Mouse (Mus musculus) lung, postnatal 0 days (tissue): ENCODE measurements around the gene Sgta. TPM values are rescaled to one million over a fixed set of nuclear protein-coding genes. Genes with fewer than 3 reads are reported as not detected.
A peak's percentile ranks its signal among the peaks of the same experiment; 100 is the strongest.

Experiments
- ATAC-seq: fragments of 200-750 bp; cut with Nextera tagmentation; 2 replicates; pipeline ENCODE4 v1.8.0; 2017; ENCODE audit warnings: moderate library complexity
- DNase-seq: peaks from one replicate; pipeline ENCODE4 v3.0.0-alpha.2; 2016; ENCODE audit warnings: low spot score
- H3K27ac ChIP-seq: fragments of 300-500 bp; sonication (generic); 2 replicates; pipeline ENCODE4 v1.5.1; 2014; ENCODE audit warnings: antibody characterized with exemption, mild to moderate bottlenecking, low read length, mixed read lengths
- H3K27me3 ChIP-seq: fragments of 300-500 bp; sonication (generic); replicated peaks from 2 replicates; pipeline ENCODE4 v1.6.1; 2014; ENCODE audit warnings: low read length, mixed read lengths; ENCODE audit not compliant: insufficient read depth
- H3K36me3 ChIP-seq: fragments of 300-500 bp; sonication (generic); 2 replicates; pipeline ENCODE4 v1.6.1; 2014; ENCODE audit warnings: low read length, mixed read lengths; ENCODE audit not compliant: insufficient read depth
- H3K4me1 ChIP-seq: fragments of 300-500 bp; sonication (generic); 2 replicates; pipeline ENCODE4 v1.6.1; 2014; ENCODE audit warnings: antibody characterized with exemption, low read depth, low read length, mixed read lengths; ENCODE audit not compliant: insufficient read depth
- H3K4me2 ChIP-seq: fragments of 300-500 bp; sonication (generic); replicated peaks from 2 replicates; pipeline ENCODE4 v1.6.1; 2014; ENCODE audit warnings: low read depth, mild to moderate bottlenecking, low read length, moderate library complexity, mixed read lengths
- H3K4me3 ChIP-seq: fragments of 300-500 bp; sonication (generic); 2 replicates; pipeline ENCODE4 v1.5.1; 2014; ENCODE audit warnings: low read depth, low read length
- H3K9ac ChIP-seq: fragments of 300-500 bp; sonication (generic); replicated peaks from 2 replicates; pipeline ENCODE4 v1.6.1; 2014; ENCODE audit warnings: low read depth, mild to moderate bottlenecking
- H3K9me3 ChIP-seq: fragments of 300-500 bp; sonication (generic); 2 replicates; pipeline ENCODE4 v1.6.1; 2016; ENCODE audit warnings: low read length, mixed read lengths
- CTCF ChIP-seq: IDR thresholded peaks from 2 replicates; pipeline ENCODE4 v1.5.1; 2016; ENCODE audit warnings: antibody characterized with exemption, mild to moderate bottlenecking
- EP300 ChIP-seq: IDR thresholded peaks from 2 replicates; pipeline ENCODE4 v1.6.1; 2016; ENCODE audit warnings: antibody characterized with exemption, mild to moderate bottlenecking, control low read depth
- WGBS: fragments of 180-500 bp; shearing (Covaris S2); extraction: QIAGEN DNeasy Blood & Tissue Kit; methylation state at CpG from one replicate; pipeline ENCODE4 v1.1.7; 2014; 5-methylcytosine and 5-hydroxymethylcytosine counted together
- polyA plus RNA-seq: library from polyadenylated mRNA; unstranded; fragments of >200 nt; fragmentation: Nextera tagmentation; extraction: Ambion mirVana; gene quantifications from 2 replicates; pipeline ENCODE4 v1.2.1, GENCODE M21; 2015

Sgta gene
- polyA plus RNA-seq, 1 experiment from 2014 or later, result 102 TPM

GRCm38 (mm10) chr10:81025047-81025621 is 34.8 kb downstream of the Sgta start:
- TF ChIP-seq CTCF (no peak), EP300 (no peak)
- Histone ChIP-seq H3K9ac (no peak overlapping the region), H3K4me1 (no peaks in the 10 kb centered on the region), H3K27me3 (peaks cover 3% of the 10 kb centered on the region; the same call in 1 of the 2 replicates), H3K27ac (no peak overlapping the region), H3K4me3 (no peak overlapping the region), H3K36me3 (0 out of 2 replicates have a peak, but pooled peaks cover 2% of the 10 kb centered on the region), H3K9me3 (no peaks in the 10 kb centered on the region), H3K4me2 (peak overlapping the region; percentile 42; the same call in 1 of the 2 replicates)
- 3% methylated on average over 34 of the region's 43 CpGs for WGBS
- no peak for DNase-seq
- ATAC-seq, result peak; percentile 35; the same call in 1 of the 2 replicates

GRCm38 (mm10) chr10:81024346-81024937 is 35.5 kb downstream of the Sgta start:
- Histone ChIP-seq H3K36me3 (no peaks in the 10 kb centered on the region), H3K27ac (no peak overlapping the region), H3K4me1 (no peaks in the 10 kb centered on the region), H3K27me3 (peaks cover 3% of the 10 kb centered on the region; the same call in 1 of the 2 replicates), H3K9ac (no peak overlapping the region), H3K4me2 (no peak overlapping the region), H3K9me3 (no peaks in the 10 kb centered on the region), H3K4me3 (no peak overlapping the region)
- TF ChIP-seq EP300, result no peak
- TF ChIP-seq CTCF, result no peak
- no peak for DNase-seq
- WGBS, result 55% methylated on average over 5 of the region's 5 CpGs
- ATAC-seq, result no peak

GRCm38 (mm10) chr10:81022744-81023143 is 37.2 kb downstream of the Sgta start:
- Histone ChIP-seq H3K27ac (no peak overlapping the region), H3K27me3 (peaks cover 3% of the 10 kb centered on the region; the same call in 1 of the 2 replicates), H3K4me3 (no peak overlapping the region), H3K9ac (no peak overlapping the region), H3K36me3 (no peaks in the 10 kb centered on the region), H3K9me3 (no peaks in the 10 kb centered on the region), H3K4me1 (no peaks in the 10 kb centered on the region), H3K4me2 (no peak overlapping the region)
- 67% methylated on average over 8 of the region's 8 CpGs for WGBS
- TF ChIP-seq EP300, result no peak
- TF ChIP-seq CTCF, result peak; percentile 36; the same call in 1 of the 2 replicates
- ATAC-seq (no peak), DNase-seq (no peak)

- Histone ChIP-seq H3K4me1 (no peaks in the 10 kb centered on the region), H3K9ac (no peak overlapping the region), H3K27me3 (peaks cover 3% of the 10 kb centered on the region; the same call in 1 of the 2 replicates), H3K27ac (no peak overlapping the region), H3K36me3 (no peaks in the 10 kb centered on the region), H3K4me2 (no peak overlapping the region), H3K4me3 (no peak overlapping the region), H3K9me3 (no peaks in the 10 kb centered on the region)
- no peak for TF ChIP-seq CTCF
- no peak for TF ChIP-seq EP300
- ATAC-seq, result no peak
- 9% methylated on average over 20 of the region's 26 CpGs for WGBS
- no peak for DNase-seq
These were observed 38.4 kb downstream of the Sgta start for GRCm38 (mm10) chr10:81021547-81022110.

- Histone ChIP-seq H3K27ac (no peak overlapping the region), H3K27me3 (peaks cover 1% of the 10 kb centered on the region; the same call in 1 of the 2 replicates), H3K9me3 (no peaks in the 10 kb centered on the region), H3K9ac (no peak overlapping the region), H3K4me3 (no peak overlapping the region), H3K36me3 (no peaks in the 10 kb centered on the region), H3K4me2 (no peak overlapping the region), H3K4me1 (no peaks in the 10 kb centered on the region)
- DNase-seq (no peak), ATAC-seq (no peak)
- TF ChIP-seq CTCF, result no peak
- no peak for TF ChIP-seq EP300
- 30% methylated on average over 2 of the region's 2 CpGs for WGBS
These were observed 39.8 kb downstream of the Sgta start for GRCm38 (mm10) chr10:81020207-81020606.

GRCm38 (mm10) chr10:81019687-81020086 is 40.3 kb downstream of the Sgta start:
- 49% methylated on average over 3 of the region's 6 CpGs for WGBS
- Histone ChIP-seq H3K4me3 (no peak overlapping the region), H3K9me3 (no peaks in the 10 kb centered on the region), H3K4me1 (no peaks in the 10 kb centered on the region), H3K4me2 (no peak overlapping the region), H3K36me3 (no peaks in the 10 kb centered on the region), H3K9ac (no peak overlapping the region), H3K27me3 (no peaks in the 10 kb centered on the region; the same call in 1 of the 2 replicates), H3K27ac (no peak overlapping the region)
- DNase-seq, result no peak
- ATAC-seq, result no peak
- TF ChIP-seq CTCF (no peak), EP300 (no peak)
